Mouse (Mus musculus) retina, postnatal 1 day (tissue): ENCODE data around the gene Kif5c.

ENCODE experiments used
- DNase-seq: peaks from one replicate; pipeline ENCODE4 v3.0.0-alpha.2; 2012

Kif5c gene

DNA sequence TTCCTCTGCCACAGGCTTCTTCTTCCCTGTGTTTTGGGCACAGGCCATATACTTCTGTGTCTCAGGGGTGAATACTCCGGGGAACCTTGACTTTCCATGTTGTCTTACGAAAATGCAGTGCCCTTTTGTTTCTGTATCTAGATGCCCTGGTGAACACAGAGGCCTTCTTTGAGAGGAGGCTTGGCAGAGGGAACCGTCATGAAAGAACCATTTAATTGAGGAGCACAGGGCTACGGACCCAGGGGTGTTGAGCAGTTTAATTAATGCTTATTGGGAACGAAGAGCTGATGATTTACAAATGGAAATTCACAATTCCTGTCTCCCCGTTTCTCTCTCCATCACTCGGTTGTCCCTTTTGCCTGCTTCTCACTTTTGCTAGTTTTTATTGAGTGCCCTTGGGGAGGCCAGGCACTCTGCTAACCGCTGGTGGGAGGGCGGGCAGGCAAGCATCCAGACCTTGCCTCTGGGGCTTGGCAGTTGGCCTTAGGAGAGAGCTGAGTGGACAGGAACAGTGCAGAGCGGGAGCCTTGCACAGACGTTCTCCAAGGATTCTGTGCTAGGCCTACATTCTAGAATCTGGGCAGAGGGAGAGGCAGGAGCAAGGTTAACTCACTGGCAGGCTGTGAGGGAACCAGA is 186.8 kb downstream of the Kif5c start:
- no peak for DNase-seq

DNA sequence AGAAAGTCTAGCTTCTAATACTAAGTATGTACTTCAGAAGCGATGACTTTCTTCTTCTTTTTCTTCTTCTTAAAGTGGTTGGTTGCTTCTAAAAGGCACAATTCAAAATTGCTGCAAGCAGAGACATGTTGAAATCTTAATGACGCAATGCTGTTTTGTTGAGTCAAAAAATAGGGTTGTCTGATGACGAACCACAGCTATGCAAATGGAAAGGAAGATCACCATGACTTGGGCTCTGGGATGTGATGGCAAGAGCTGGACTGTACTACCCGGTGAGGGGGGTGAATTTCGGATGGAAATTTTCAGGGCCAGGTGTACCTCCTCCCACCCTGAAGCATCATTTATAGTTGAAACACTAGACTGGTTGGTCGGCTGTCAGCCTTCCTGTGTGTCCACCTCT is 190.4 kb downstream of the Kif5c start:
- DNase-seq, result no peak

DNA sequence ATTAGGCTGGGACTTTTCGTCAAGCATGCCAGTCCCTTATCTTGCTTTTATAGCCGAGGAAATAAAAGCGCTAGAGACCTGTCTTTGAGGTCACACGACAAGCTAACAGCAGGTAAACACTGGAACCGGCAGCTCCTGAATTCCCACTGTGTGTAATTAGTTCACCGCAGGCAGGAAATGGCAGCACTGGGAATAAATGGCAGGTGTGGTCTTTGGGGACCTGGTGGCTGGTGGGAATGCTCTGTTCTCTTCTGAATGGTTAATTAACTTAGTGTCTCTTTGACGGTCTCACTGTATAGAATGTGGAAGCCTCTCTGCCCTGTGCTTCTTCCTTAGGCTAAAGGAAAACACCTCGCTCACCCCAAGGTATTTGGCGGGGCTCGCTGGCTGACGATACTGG is 192.3 kb downstream of the Kif5c start:
- no peak for DNase-seq

DNA sequence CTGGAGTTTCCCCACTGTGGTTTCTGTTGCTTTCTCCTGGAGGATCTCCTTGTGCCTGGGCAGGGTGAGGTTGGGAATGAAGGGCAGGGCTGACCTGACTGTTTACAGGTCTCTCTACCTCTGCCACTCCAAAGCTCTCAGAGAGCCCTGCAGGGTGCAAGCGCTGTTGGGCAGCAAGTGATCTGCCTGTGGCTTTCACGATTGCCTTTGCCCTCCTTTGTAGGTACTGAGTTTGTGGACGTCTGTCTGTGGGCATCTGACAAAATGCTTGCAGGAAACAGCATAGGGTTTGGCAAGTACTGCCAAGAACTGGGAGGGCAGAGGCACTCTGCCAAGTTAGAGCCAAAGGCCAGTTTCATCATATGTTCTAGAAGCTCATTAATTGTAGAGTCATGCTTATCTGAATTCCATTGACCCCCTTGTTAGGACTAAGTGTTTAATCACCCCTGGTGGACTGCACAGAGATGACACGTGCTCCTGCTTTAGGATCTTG is 192.8 kb downstream of the Kif5c start:
- peak; percentile 84 for DNase-seq

DNA sequence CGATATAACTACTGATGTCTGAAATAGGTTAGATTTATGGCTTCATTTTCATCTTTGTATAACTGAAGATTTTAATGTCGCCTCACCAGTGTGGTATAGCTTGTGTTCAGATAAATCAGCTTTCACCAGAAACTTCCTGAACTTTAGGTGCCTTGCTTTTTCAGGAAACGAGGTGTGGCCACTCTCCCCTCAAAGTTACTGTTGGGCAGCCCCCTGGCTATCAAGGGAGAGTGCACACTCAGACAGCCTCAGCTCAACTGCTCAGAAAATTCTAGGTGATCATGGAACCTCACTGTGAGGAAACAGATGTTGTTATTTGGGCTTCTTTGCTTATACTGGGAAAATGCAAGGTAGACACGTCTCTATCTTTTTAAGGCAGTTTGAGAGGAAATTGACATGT is 194.1 kb downstream of the Kif5c start:
- no peak for DNase-seq

DNA sequence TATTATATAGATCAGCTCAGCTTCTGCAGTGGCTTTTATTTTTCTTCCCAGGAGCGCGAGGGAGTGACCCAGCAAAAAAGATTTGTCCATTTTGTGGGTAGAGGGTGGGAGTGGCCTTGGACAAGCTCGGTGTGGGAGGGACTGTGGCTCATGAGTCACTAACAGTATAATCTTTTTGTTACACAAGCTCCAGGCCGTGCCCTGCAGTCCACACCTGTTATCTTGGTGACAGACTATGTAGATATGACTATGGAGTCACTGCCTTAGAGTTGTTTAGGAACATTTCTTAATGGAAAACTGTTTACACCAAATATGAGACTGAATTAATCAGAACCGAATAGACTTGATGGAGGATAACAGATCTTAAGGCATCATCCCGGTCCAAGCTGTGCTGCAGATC is 194.9 kb downstream of the Kif5c start:
- DNase-seq, result no peak

DNA sequence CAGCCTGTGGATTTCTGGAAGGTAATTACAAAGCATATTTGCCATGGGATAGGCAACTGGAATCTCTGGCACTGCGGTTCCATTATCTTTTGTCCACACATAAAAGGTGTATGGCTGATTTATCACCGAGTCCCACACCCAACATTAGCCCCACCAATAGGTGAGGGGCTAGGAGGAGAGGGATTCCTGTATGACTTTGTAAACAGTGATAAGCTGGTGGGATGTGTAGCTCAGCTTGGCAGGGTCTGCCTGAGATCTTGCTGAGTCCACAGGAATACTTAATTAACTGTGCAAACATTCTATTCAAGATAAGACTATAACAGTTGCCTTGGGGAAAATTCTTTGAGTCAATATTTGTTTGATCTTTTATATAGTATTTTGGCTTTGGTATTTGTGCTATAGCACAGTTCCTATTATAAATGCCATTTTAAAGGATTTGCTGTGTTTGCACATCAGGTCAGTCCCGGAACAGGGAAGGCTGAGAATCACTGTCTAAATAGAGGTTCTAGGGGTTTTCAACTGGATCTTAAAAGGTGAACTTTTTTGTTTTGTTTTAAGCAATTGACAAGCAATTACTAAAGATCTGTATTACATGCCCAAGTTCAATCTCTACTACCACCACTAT is 196.7 kb downstream of the Kif5c start:
- DNase-seq, result no peak

DNA sequence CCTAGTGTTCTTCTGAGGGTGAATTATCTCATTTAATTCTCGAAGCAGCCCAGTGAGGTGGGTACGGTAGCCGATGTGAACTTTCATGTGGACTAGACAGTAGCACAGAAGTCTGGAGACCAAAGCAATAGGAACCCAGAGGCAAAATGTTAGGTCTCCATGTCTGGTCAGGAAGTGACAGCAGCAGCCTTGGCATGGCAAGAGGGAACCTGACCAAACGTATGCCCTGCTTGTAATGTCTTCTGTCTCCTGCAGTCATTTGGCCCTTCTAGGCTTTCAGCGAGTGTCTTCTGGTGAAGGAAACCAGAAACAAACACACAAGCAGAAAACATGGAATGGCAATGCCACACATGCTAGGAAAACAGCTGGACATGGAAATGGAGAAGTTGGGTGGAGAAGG is 197.5 kb downstream of the Kif5c start:
- DNase-seq, result no peak

DNA sequence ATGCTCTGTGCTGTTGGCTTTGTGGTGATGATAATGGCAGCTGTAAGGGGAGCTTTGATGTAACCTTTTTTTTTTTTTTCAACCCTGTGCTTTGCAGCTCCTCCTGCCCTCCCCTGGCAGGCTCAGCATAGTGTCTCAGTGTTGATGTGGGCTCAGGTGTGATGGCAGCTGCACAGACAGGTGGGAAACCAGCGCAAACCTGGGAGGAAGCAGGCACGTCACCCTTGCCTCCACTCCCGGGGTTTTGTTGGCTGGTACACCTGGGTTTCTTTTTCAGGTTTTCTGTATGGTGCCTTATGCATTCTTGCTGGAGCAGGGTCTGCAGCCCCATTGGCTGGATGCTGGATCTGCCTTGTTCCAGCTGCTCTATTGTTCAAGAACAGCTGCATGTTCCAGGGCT is 198.1 kb downstream of the Kif5c start:
- no peak for DNase-seq

DNA sequence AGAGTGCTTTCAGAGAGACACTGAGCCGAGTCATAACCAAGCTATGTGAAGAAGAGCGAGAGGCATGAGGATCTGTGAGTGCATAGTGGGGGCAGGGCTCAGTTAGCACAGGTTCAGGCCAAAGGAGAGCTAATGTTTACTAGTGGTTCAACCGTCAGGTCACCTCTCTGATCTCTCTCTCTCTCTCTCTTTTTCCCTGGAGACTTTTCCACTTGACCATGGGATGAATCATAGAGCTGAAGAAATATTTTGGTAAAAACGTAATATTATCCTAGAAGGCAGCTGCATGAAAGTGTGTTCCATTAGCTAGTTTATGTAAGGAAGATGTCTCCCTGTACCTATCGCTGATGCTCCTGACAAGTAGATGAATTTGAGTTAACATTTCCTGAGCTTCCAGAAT is 199.0 kb downstream of the Kif5c start:
- no peak for DNase-seq

DNA sequence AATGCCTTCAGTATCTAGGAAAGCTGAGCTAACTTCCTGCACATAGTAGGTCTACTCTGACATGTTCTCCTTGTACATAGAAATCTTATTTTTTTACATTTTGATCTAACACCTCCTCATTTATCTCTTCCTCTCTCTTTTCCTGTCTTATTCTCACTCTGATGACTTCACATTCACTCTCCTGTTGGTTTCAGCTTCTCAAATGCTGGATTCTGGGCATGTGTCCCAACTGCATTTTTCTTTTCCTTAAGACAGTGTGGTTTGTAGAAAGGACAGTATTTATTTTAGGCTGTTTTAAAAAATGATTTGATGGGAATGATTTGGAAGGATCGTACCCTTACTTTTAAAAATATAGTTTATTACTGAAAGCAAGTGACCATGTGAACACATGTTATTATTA is 203.2 kb downstream of the Kif5c start:
- DNase-seq, result no peak
